Mouse (Mus musculus) heart, embryonic 13.5 days (tissue): ENCODE data around the gene Spty2d1. TPM values are rescaled to one million over a fixed set of nuclear protein-coding genes. Genes with fewer than 3 reads are reported as not detected.

Experiments used
- ATAC-seq: fragments of 200-750 bp; cut with Nextera tagmentation; 2 replicates; pipeline ENCODE4 v1.8.0; 2017; ENCODE audit warnings: moderate TSS enrichment; ENCODE audit not compliant: insufficient number of reproducible peaks, low FRiP score, low TSS enrichment; ENCODE audit errors: extremely low read depth
- H3K27ac ChIP-seq: fragments of 300-500 bp; sonication (generic); replicated peaks from 2 replicates; pipeline ENCODE4 v1.5.1; 2015; ENCODE audit warnings: moderate library complexity, mild to moderate bottlenecking, inconsistent platforms
- H3K27me3 ChIP-seq: fragments of 300-500 bp; sonication (generic); replicated peaks from 2 replicates; pipeline ENCODE4 v1.6.1; 2015; ENCODE audit warnings: mild to moderate bottlenecking, inconsistent platforms
- H3K36me3 ChIP-seq: fragments of 300-500 bp; sonication (generic); 2 replicates; pipeline ENCODE4 v1.6.1; 2015; ENCODE audit warnings: mild to moderate bottlenecking, inconsistent platforms
- H3K4me1 ChIP-seq: fragments of 300-500 bp; sonication (generic); 2 replicates; pipeline ENCODE4 v1.6.1; 2015; ENCODE audit warnings: inconsistent platforms
- H3K4me2 ChIP-seq: fragments of 300-500 bp; sonication (generic); 2 replicates; pipeline ENCODE4 v1.6.1; 2015; ENCODE audit warnings: inconsistent platforms, mild to moderate bottlenecking, moderate library complexity
- H3K4me3 ChIP-seq: fragments of 300-500 bp; sonication (generic); 2 replicates; pipeline ENCODE4 v1.5.1; 2015; ENCODE audit warnings: moderate library complexity, mild to moderate bottlenecking, inconsistent platforms
- H3K9ac ChIP-seq: fragments of 300-500 bp; sonication (generic); 2 replicates; pipeline ENCODE4 v1.6.1; 2015; ENCODE audit warnings: inconsistent platforms, mild to moderate bottlenecking, moderate library complexity
- H3K9me3 ChIP-seq: fragments of 300-500 bp; sonication (generic); 2 replicates; pipeline ENCODE4 v1.6.1; 2016; ENCODE audit warnings: inconsistent platforms
- WGBS: fragments of 180-500 bp; shearing (Covaris S2); methylation state at CpG from one replicate; pipeline ENCODE4 v1.1.7; 2015; ENCODE audit warnings: mixed read lengths; 5-methylcytosine and 5-hydroxymethylcytosine counted together
- polyA plus RNA-seq: library from polyadenylated mRNA; unstranded; fragments of >200 nt; fragmentation: Nextera tagmentation; extraction: Ambion mirVana; gene quantifications from 2 replicates; pipeline ENCODE4 v1.2.1, GENCODE M21; 2015

The Spty2d1 gene
- polyA plus RNA-seq, 1 experiment from 2014 or later, result 13.1 TPM

GRCm38 (mm10) chr7:46986646-46987045 lies 21.6 kb downstream of the Spty2d1 start:
- WGBS, result 41% methylated on average over 5 of the region's 5 CpGs
- no peak overlapping the region for H3K9ac ChIP-seq
- H3K36me3 ChIP-seq, result peaks cover 16% of the 10 kb centered on the region
- H3K4me3 ChIP-seq, result no peak overlapping the region
- peaks cover 24% of the 10 kb centered on the region for H3K4me1 ChIP-seq
- no peaks in the 10 kb centered on the region for H3K27me3 ChIP-seq
- peak overlapping the region; percentile 50 for H3K27ac ChIP-seq
- no peak for ATAC-seq
- H3K4me2 ChIP-seq, result no peak overlapping the region
- no peaks in the 10 kb centered on the region for H3K9me3 ChIP-seq

GRCm38 (mm10) chr7:46985718-46986505 lies 22.3 kb downstream of the Spty2d1 start:
- H3K27ac ChIP-seq, result peak overlapping the region; percentile 50
- H3K27me3 ChIP-seq, result no peaks in the 10 kb centered on the region
- no peaks in the 10 kb centered on the region for H3K9me3 ChIP-seq
- no peak for ATAC-seq
- peaks cover 10% of the 10 kb centered on the region for H3K36me3 ChIP-seq
- 58% methylated on average over 8 of the region's 8 CpGs for WGBS
- H3K4me3 ChIP-seq, result no peak overlapping the region
- H3K4me2 ChIP-seq, result no peak overlapping the region
- peaks cover 24% of the 10 kb centered on the region for H3K4me1 ChIP-seq
- H3K9ac ChIP-seq, result no peak overlapping the region; the same call in 1 of the 2 replicates

GRCm38 (mm10) chr7:46983280-46983679 lies 24.9 kb downstream of the Spty2d1 start, which contains the start of gene Gm9999:
Gm9999 (plus strand) TSS chr7:46983580.
- no peaks in the 10 kb centered on the region for H3K9me3 ChIP-seq
- H3K27ac ChIP-seq, result no peak within 1 kb of the TSS
- H3K27me3 ChIP-seq, result no peaks in the 10 kb centered on the region
- no peak for ATAC-seq
- no peak within 1 kb of the TSS for H3K4me3 ChIP-seq
- H3K36me3 ChIP-seq, result no peaks in the 10 kb centered on the region
- 88% methylated on average over 3 of the region's 3 CpGs for WGBS
- peaks cover 21% of the 10 kb centered on the region for H3K4me1 ChIP-seq
- H3K9ac ChIP-seq, result no peak within 1 kb of the TSS
- H3K4me2 ChIP-seq, result no peak within 1 kb of the TSS

GRCm38 (mm10) chr7:46975456-46975855 lies 32.8 kb downstream of the Spty2d1 start:
- 79% methylated on average over 11 of the region's 11 CpGs for WGBS

GRCm38 (mm10) chr7:46974648-46975047 lies 33.6 kb downstream of the Spty2d1 start:
- Histone ChIP-seq H3K4me3 (no peak overlapping the region), H3K9me3 (peaks cover 8% of the 10 kb centered on the region), H3K4me1 (no peaks in the 10 kb centered on the region), H3K27me3 (no peaks in the 10 kb centered on the region), H3K36me3 (no peaks in the 10 kb centered on the region), H3K4me2 (no peak overlapping the region), H3K27ac (no peak overlapping the region), H3K9ac (no peak overlapping the region)
- 90% methylated on average over 4 of the region's 4 CpGs for WGBS
- ATAC-seq, result no peak

More at GRCm38 (mm10) chr7:46975456-46975855, 32.8 kb downstream of the Spty2d1 start:
- Histone ChIP-seq H3K4me2 (no peak overlapping the region), H3K27ac (no peak overlapping the region), H3K27me3 (no peaks in the 10 kb centered on the region), H3K9ac (no peak overlapping the region), H3K9me3 (peaks cover 8% of the 10 kb centered on the region), H3K36me3 (no peaks in the 10 kb centered on the region), H3K4me1 (no peaks in the 10 kb centered on the region), H3K4me3 (no peak overlapping the region)
- ATAC-seq, result no peak

- no peaks in the 10 kb centered on the region for H3K27me3 ChIP-seq
- H3K4me1 ChIP-seq, result no peaks in the 10 kb centered on the region
- peaks cover 8% of the 10 kb centered on the region for H3K9me3 ChIP-seq
- H3K4me2 ChIP-seq, result no peak overlapping the region
- ATAC-seq, result no peak
- no peak overlapping the region for H3K9ac ChIP-seq
- no peak overlapping the region for H3K4me3 ChIP-seq
- no peak overlapping the region for H3K27ac ChIP-seq
- 86% methylated on average over 4 of the region's 4 CpGs for WGBS
- no peaks in the 10 kb centered on the region for H3K36me3 ChIP-seq
Observed at GRCm38 (mm10) chr7:46969898-46970297, 38.3 kb downstream of the Spty2d1 start.

GRCm38 (mm10) chr7:46964070-46964469 lies 44.1 kb downstream of the Spty2d1 start:
- Histone ChIP-seq H3K4me1 (peaks cover 32% of the 10 kb centered on the region), H3K4me3 (no peak overlapping the region), H3K27me3 (no peaks in the 10 kb centered on the region), H3K9me3 (no peaks in the 10 kb centered on the region), H3K27ac (no peak overlapping the region), H3K36me3 (no peaks in the 10 kb centered on the region), H3K4me2 (no peak overlapping the region), H3K9ac (no peak overlapping the region)
- no peak for ATAC-seq
- 77% methylated on average over 7 of the region's 7 CpGs for WGBS

- no peaks in the 10 kb centered on the region for H3K36me3 ChIP-seq
- H3K4me2 ChIP-seq, result peak overlapping the region; percentile 59
- H3K9me3 ChIP-seq, result no peaks in the 10 kb centered on the region
- 0 out of 2 replicates have a peak, but pooled peaks have one; percentile 9 for ATAC-seq
- H3K27me3 ChIP-seq, result no peaks in the 10 kb centered on the region
- peak overlapping the region; percentile 88 for H3K27ac ChIP-seq
- H3K4me1 ChIP-seq, result peaks cover 35% of the 10 kb centered on the region
- H3K9ac ChIP-seq, result peak overlapping the region; percentile 63
- peak overlapping the region; percentile 20 for H3K4me3 ChIP-seq
- WGBS, result under 1% methylated on average over 9 of the region's 9 CpGs
Observed at GRCm38 (mm10) chr7:46962806-46963618, 45.2 kb downstream of the Spty2d1 start.

GRCm38 (mm10) chr7:46962132-46962531 lies 46.1 kb downstream of the Spty2d1 start:
- Histone ChIP-seq H3K4me3 (no peak overlapping the region), H3K27ac (peak overlapping the region; percentile 88)

GRCm38 (mm10) chr7:46960991-46961390 lies 47.2 kb downstream of the Spty2d1 start:
- Histone ChIP-seq H3K27me3 (no peaks in the 10 kb centered on the region), H3K9me3 (no peaks in the 10 kb centered on the region), H3K36me3 (peaks cover 4% of the 10 kb centered on the region; the same call in 1 of the 2 replicates), H3K4me1 (peaks cover 47% of the 10 kb centered on the region), H3K27ac (peak overlapping the region; percentile 88), H3K4me3 (no peak overlapping the region), H3K4me2 (no peak overlapping the region), H3K9ac (no peak overlapping the region)
- WGBS, result 35% methylated on average over 3 of the region's 3 CpGs
- no peak for ATAC-seq

More at GRCm38 (mm10) chr7:46962132-46962531, 46.1 kb downstream of the Spty2d1 start:
- Histone ChIP-seq H3K36me3 (no peaks in the 10 kb centered on the region), H3K4me1 (peaks cover 43% of the 10 kb centered on the region), H3K4me2 (0 out of 2 replicates have a peak overlapping the region, but pooled peaks have one; percentile 59), H3K27me3 (no peaks in the 10 kb centered on the region), H3K9ac (no peak overlapping the region; the same call in 1 of the 2 replicates), H3K9me3 (no peaks in the 10 kb centered on the region)
- ATAC-seq, result no peak

- WGBS, result 21% methylated on average over 9 of the region's 9 CpGs
- H3K4me2 ChIP-seq, result peak overlapping the region; percentile 90
- peaks cover 21% of the 10 kb centered on the region for H3K36me3 ChIP-seq
- no peaks in the 10 kb centered on the region for H3K9me3 ChIP-seq
- no peak overlapping the region; the same call in 1 of the 2 replicates for H3K27ac ChIP-seq
- H3K4me1 ChIP-seq, result peaks cover 47% of the 10 kb centered on the region
- H3K9ac ChIP-seq, result peak overlapping the region; percentile 95
- ATAC-seq, result no peak
- peak overlapping the region; percentile 82 for H3K4me3 ChIP-seq
- no peaks in the 10 kb centered on the region for H3K27me3 ChIP-seq
Observed at GRCm38 (mm10) chr7:46958853-46959252, 49.4 kb downstream of the Spty2d1 start.
